Mouse (Mus musculus) bone marrow macrophage, adult 2 months (primary cell): Measurements from ENCODE around the gene Nhp2. TPM values are rescaled to one million over a fixed set of nuclear protein-coding genes. Genes with fewer than 3 reads are reported as not detected.
"Not testable (repeated sequence)": the region's sequence is repeated elsewhere in the genome, so short reads cannot be mapped to it uniquely, and the experiment has no call there.

ENCODE experiments used
- H3K27ac ChIP-seq: 2 replicates; pipeline ENCODE4 v1.5.1; 2012; ENCODE audit warnings: low read depth, low read length; ENCODE audit not compliant: insufficient read depth
- H3K4me1 ChIP-seq: 2 replicates; pipeline ENCODE4 v1.6.1; 2012; ENCODE audit warnings: low read length; ENCODE audit not compliant: control insufficient read depth, insufficient read depth
- H3K4me3 ChIP-seq: 2 replicates; pipeline ENCODE4 v1.5.1; 2012; ENCODE audit warnings: mild to moderate bottlenecking, low read length, moderate library complexity; ENCODE audit not compliant: insufficient read depth
- CTCF ChIP-seq: IDR thresholded peaks from 2 replicates; pipeline ENCODE4 v1.5.1; 2012; ENCODE audit warnings: low read depth, mild to moderate bottlenecking, low read length, moderate library complexity
- POLR2A ChIP-seq: IDR thresholded peaks from 2 replicates; pipeline ENCODE4 v1.6.1; 2012; ENCODE audit warnings: mild to moderate bottlenecking, low read depth, low read length, borderline replicate concordance
- polyA plus RNA-seq: library from polyadenylated mRNA; stranded (reverse); fragments of >200 nt; gene quantifications from 2 replicates; pipeline ENCODE4 v1.2.4, GENCODE M21; 2012; ENCODE audit not compliant: missing spikeins, insufficient read depth, insufficient read length

The Nhp2 gene
- polyA plus RNA-seq, 1 experiment, result 38.8 TPM

- peaks cover 8% of the 10 kb centered on the region for H3K4me1 ChIP-seq
- TF ChIP-seq CTCF (no peak), POLR2A (no peak)
Measured at GRCm38 (mm10) chr11:51656798-51657521, 37.4 kb downstream of the Nhp2 start.

GRCm38 (mm10) chr11:51658291-51658690, 38.8 kb downstream of the Nhp2 start:
- Histone ChIP-seq H3K4me1 (peaks cover 8% of the 10 kb centered on the region), H3K4me3 (no peak overlapping the region), H3K27ac (no peak overlapping the region)
- TF ChIP-seq CTCF, result no peak
- TF ChIP-seq POLR2A, result no peak

More at GRCm38 (mm10) chr11:51656798-51657521, 37.4 kb downstream of the Nhp2 start:
- Histone ChIP-seq H3K27ac (no peak overlapping the region), H3K4me3 (no peak overlapping the region)

GRCm38 (mm10) chr11:51658705-51659104, 39.2 kb downstream of the Nhp2 start:
- H3K27ac ChIP-seq, result no peak overlapping the region

GRCm38 (mm10) chr11:51661867-51662365, 42.4 kb downstream of the Nhp2 start:
- H3K4me3 ChIP-seq, result no peak overlapping the region
- TF ChIP-seq CTCF (no peak), POLR2A (no peak)
- peaks cover 8% of the 10 kb centered on the region for H3K4me1 ChIP-seq
- no peak overlapping the region for H3K27ac ChIP-seq

More at GRCm38 (mm10) chr11:51658705-51659104, 39.2 kb downstream of the Nhp2 start:
- Histone ChIP-seq H3K4me3 (no peak overlapping the region), H3K4me1 (peaks cover 8% of the 10 kb centered on the region)
- TF ChIP-seq CTCF (no peak), POLR2A (no peak)

GRCm38 (mm10) chr11:51662632-51663031, 43.1 kb downstream of the Nhp2 start:
- H3K27ac ChIP-seq, result no peak overlapping the region
- H3K4me3 ChIP-seq, result no peak overlapping the region
- peaks cover 8% of the 10 kb centered on the region for H3K4me1 ChIP-seq
- TF ChIP-seq POLR2A, result no peak
- no peak for TF ChIP-seq CTCF

- H3K4me1 ChIP-seq, H3K27ac ChIP-seq, H3K4me3 ChIP-seq: not testable (repeated sequence)
Measured at GRCm38 (mm10) chr11:51664747-51665146, 45.2 kb downstream of the Nhp2 start.

- TF ChIP-seq POLR2A (no peak), CTCF (no peak)
- Histone ChIP-seq H3K27ac (no peak overlapping the region), H3K4me3 (no peak overlapping the region), H3K4me1 (peaks cover 5% of the 10 kb centered on the region; the same call in 1 of the 2 replicates)
Measured at GRCm38 (mm10) chr11:51670846-51671245, 51.3 kb downstream of the Nhp2 start.

- peaks cover 5% of the 10 kb centered on the region; the same call in 1 of the 2 replicates for H3K4me1 ChIP-seq
- TF ChIP-seq CTCF (no peak), POLR2A (no peak)
- H3K4me3 ChIP-seq, result no peak overlapping the region
- H3K27ac ChIP-seq, result no peak overlapping the region
Measured at GRCm38 (mm10) chr11:51671376-51671775, 51.8 kb downstream of the Nhp2 start.

- H3K4me3 ChIP-seq, result no peak overlapping the region
- peaks cover 19% of the 10 kb centered on the region for H3K4me1 ChIP-seq
- TF ChIP-seq POLR2A (no peak), CTCF (no peak)
- H3K27ac ChIP-seq, result no peak overlapping the region
Measured at GRCm38 (mm10) chr11:51673291-51673690, 53.8 kb downstream of the Nhp2 start.

Other genes starting within 250 kb of the Nhp2 start
- 8.4 and 8.8 TPM in 2 replicates for gene Phykpl, start 35.0 kb upstream of the Nhp2 start, polyA plus RNA-seq
- 144 and 159 TPM in 2 replicates for gene Hnrnpab, start 12.9 kb upstream of the Nhp2 start, polyA plus RNA-seq
- gene Rmnd5b, start 16.2 kb downstream of the Nhp2 start, polyA plus RNA-seq, result 42.4 and 43.7 TPM in 2 replicates
- gene N4bp3, start 31.1 kb downstream of the Nhp2 start, polyA plus RNA-seq, result 8.7 and 9.8 TPM in 2 replicates
- 8.1 and 9.2 TPM in 2 replicates for gene D930048N14Rik, start 31.2 kb downstream of the Nhp2 start, polyA plus RNA-seq
- 39.2 and 40.0 TPM in 2 replicates for gene 0610009B22Rik, start 69.1 kb downstream of the Nhp2 start, polyA plus RNA-seq
- 12.0 and 12.6 TPM in 2 replicates for gene Sec24a, start 143.9 kb downstream of the Nhp2 start, polyA plus RNA-seq
- 51.9 and 52.7 TPM in 2 replicates for gene Sar1b, start 144.0 kb downstream of the Nhp2 start, polyA plus RNA-seq
- 13.4 and 14.6 TPM in 2 replicates for gene Jade2, start 237.9 kb downstream of the Nhp2 start, polyA plus RNA-seq